Mouse (Mus musculus): Measurements from ENCODE around the gene Fbxo22.

GRCm38 (mm10) chr9:55170655-55171412, 37.9 kb upstream of the Fbxo22 start:
- no peak for TF ChIP-seq CTCF (IDR thresholded peaks at IDR 0.05)
- peak; percentile 47 for TF ChIP-seq EP300 (IDR thresholded peaks at IDR 0.05)
